Mouse (Mus musculus) midbrain, embryonic 12.5 days (tissue): ENCODE results near the gene Ifit1. TPM values are rescaled to one million over a fixed set of nuclear protein-coding genes. Genes with fewer than 3 reads are reported as not detected.
"Not testable (repeated sequence)": the region's sequence is repeated elsewhere in the genome, so short reads cannot be mapped to it uniquely, and the experiment has no call there.

Experiments
- ATAC-seq: fragments of 200-750 bp; cut with Nextera tagmentation; 2 replicates; pipeline ENCODE4 v1.8.0; 2017; ENCODE audit warnings: low read depth, moderate TSS enrichment, moderate library complexity; ENCODE audit not compliant: low FRiP score
- H3K27ac ChIP-seq: fragments of 300-500 bp; sonication (generic); replicated peaks from 2 replicates; pipeline ENCODE4 v1.5.1; 2016; ENCODE audit warnings: mild to moderate bottlenecking
- H3K27me3 ChIP-seq: fragments of 300-500 bp; sonication (generic); 2 replicates; pipeline ENCODE4 v1.6.1; 2016; ENCODE audit warnings: mild to moderate bottlenecking
- H3K36me3 ChIP-seq: fragments of 300-500 bp; sonication (generic); 2 replicates; pipeline ENCODE4 v1.6.1; 2016
- H3K4me1 ChIP-seq: fragments of 300-500 bp; sonication (generic); 2 replicates; pipeline ENCODE4 v1.6.1; 2016
- H3K4me2 ChIP-seq: fragments of 300-500 bp; sonication (generic); replicated peaks from 2 replicates; pipeline ENCODE4 v1.6.1; 2016; ENCODE audit warnings: mild to moderate bottlenecking, moderate library complexity
- H3K4me3 ChIP-seq: fragments of 300-500 bp; sonication (generic); 2 replicates; pipeline ENCODE4 v1.5.1; 2016; ENCODE audit warnings: mild to moderate bottlenecking
- H3K9ac ChIP-seq: fragments of 300-500 bp; sonication (generic); replicated peaks from 2 replicates; pipeline ENCODE4 v1.6.1; 2016; ENCODE audit warnings: mild to moderate bottlenecking, moderate library complexity
- H3K9me3 ChIP-seq: fragments of 300-500 bp; sonication (generic); 2 replicates; pipeline ENCODE4 v1.6.1; 2016; ENCODE audit warnings: mild to moderate bottlenecking
- WGBS: fragments of 180-500 bp; shearing (Covaris S2); methylation state at CpG from one replicate; pipeline ENCODE4 v1.1.7; 2016; 5-methylcytosine and 5-hydroxymethylcytosine counted together
- polyA plus RNA-seq: library from polyadenylated mRNA; unstranded; fragments of >200 nt; fragmentation: Nextera tagmentation; extraction: Ambion mirVana; gene quantifications from 2 replicates; pipeline ENCODE4 v1.2.1, GENCODE M21; 2016

Ifit1 gene
- polyA plus RNA-seq: 0.26 and 0.30 TPM in 2 replicates

DNA sequence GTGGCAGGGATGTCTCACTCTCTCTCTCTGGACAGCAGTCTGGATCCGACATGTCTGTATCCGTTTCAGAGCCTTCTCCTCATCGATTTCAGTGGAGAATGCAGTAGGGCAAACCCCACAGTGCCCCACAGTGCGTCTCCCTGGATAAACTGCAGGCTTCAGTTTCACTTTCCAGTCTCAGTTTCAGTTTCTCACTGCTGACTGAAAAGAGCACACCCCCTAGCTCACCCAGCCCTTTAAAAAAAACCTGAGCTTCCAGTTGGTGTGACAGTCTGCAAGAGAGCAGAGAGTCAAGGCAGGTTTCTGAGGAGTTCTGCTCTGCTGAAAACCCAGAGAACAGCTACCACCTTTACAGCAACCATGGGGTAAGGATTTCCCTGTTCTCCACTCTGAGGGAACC, at the start of gene Ifit1, which contains the start of gene Ifit1bl2:
Ifit1 (plus strand) TSS at position 249 of the 400 bp plus-strand sequence.
Ifit1bl2 (minus strand) TSS at position 121 of the 400 bp plus-strand sequence.
- no peak within 1 kb of the TSS for H3K9ac ChIP-seq
- no peak within 1 kb of the TSS for H3K27ac ChIP-seq
- 60% methylated on average over 4 of the region's 4 CpGs for WGBS
- H3K36me3 ChIP-seq: no peaks in the 10 kb centered on the region
- H3K9me3 ChIP-seq: no peaks in the 10 kb centered on the region
- H3K4me3 ChIP-seq: no peak within 1 kb of the TSS
- H3K4me1 ChIP-seq: no peaks in the 10 kb centered on the region
- no peak within 1 kb of the TSS for H3K4me2 ChIP-seq
- peaks cover 3% of the 10 kb centered on the region; the same call in 1 of the 2 replicates for H3K27me3 ChIP-seq
- ATAC-seq: no peak

GRCm38 (mm10) chr19:34593456-34593855, 47.2 kb upstream of the Ifit1 start:
- H3K27me3 ChIP-seq: no peaks in the 10 kb centered on the region
- no peak overlapping the region for H3K4me2 ChIP-seq
- H3K4me3 ChIP-seq: no peak overlapping the region
- WGBS: 95% methylated on average over 2 of the region's 2 CpGs
- no peak for ATAC-seq
- no peaks in the 10 kb centered on the region for H3K4me1 ChIP-seq
- no peaks in the 10 kb centered on the region for H3K36me3 ChIP-seq
- no peak overlapping the region for H3K9ac ChIP-seq
- H3K27ac ChIP-seq: no peak overlapping the region
- no peaks in the 10 kb centered on the region for H3K9me3 ChIP-seq

- not testable (repeated sequence) for H3K4me3 ChIP-seq, H3K27me3 ChIP-seq, ATAC-seq, H3K4me2 ChIP-seq, H3K36me3 ChIP-seq, H3K27ac ChIP-seq, H3K9me3 ChIP-seq, H3K4me1 ChIP-seq, H3K9ac ChIP-seq
- 79% methylated on average over 3 of the region's 3 CpGs for WGBS
These were observed 46.1 kb upstream of the Ifit1 start for GRCm38 (mm10) chr19:34594523-34594922.

- ATAC-seq: no peak
- Histone ChIP-seq H3K27ac (no peak overlapping the region), H3K4me2 (no peak overlapping the region), H3K4me1 (no peaks in the 10 kb centered on the region), H3K9ac (no peak overlapping the region), H3K27me3 (no peaks in the 10 kb centered on the region), H3K4me3 (no peak overlapping the region), H3K9me3 (no peaks in the 10 kb centered on the region), H3K36me3 (no peaks in the 10 kb centered on the region)
These were observed 43.9 kb upstream of the Ifit1 start for GRCm38 (mm10) chr19:34596811-34597210.

GRCm38 (mm10) chr19:34598341-34598740, 42.3 kb upstream of the Ifit1 start:
- ATAC-seq: no peak
- Histone ChIP-seq H3K27ac (no peak overlapping the region), H3K9ac (no peak overlapping the region), H3K27me3 (no peaks in the 10 kb centered on the region), H3K4me2 (no peak overlapping the region), H3K4me3 (no peak overlapping the region), H3K4me1 (no peaks in the 10 kb centered on the region), H3K9me3 (no peaks in the 10 kb centered on the region), H3K36me3 (no peaks in the 10 kb centered on the region)
- 85% methylated on average over 2 of the region's 2 CpGs for WGBS

- not testable (repeated sequence) for H3K36me3 ChIP-seq, H3K4me2 ChIP-seq, H3K27ac ChIP-seq, H3K4me3 ChIP-seq, H3K9me3 ChIP-seq, H3K27me3 ChIP-seq, ATAC-seq, H3K4me1 ChIP-seq, H3K9ac ChIP-seq
These were observed 41.4 kb upstream of the Ifit1 start for GRCm38 (mm10) chr19:34599250-34599649.

DNA sequence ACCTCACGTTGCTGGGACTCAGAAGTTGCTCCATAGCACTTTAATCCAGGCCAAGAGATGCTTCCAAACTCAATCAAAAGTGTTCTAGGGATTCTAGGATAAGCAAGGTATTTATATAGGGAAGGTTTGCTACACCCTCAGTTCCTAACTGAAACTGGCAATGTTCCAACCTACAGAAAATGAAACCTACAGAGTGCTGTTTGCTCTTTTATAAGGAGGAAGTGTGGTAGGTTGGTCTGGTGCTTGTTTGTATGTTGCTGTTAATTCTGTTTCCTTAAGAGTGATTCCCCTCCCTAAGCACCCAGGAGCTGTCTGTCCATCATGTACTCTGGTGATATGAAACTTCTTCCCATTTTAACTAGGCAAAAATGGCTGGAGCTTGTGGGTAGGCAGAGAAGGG, 38.8 kb upstream of the Ifit1 start, which contains the start of gene Ifit1bl1:
Ifit1bl1 (minus strand) TSS at position 69 of the 400 bp plus-strand sequence.
- not testable (repeated sequence) for H3K4me1 ChIP-seq, H3K4me3 ChIP-seq, ATAC-seq, H3K4me2 ChIP-seq, H3K27me3 ChIP-seq, H3K27ac ChIP-seq, H3K9ac ChIP-seq, H3K36me3 ChIP-seq, H3K9me3 ChIP-seq
- WGBS: 44% methylated on average over 1 of the region's 1 CpGs

GRCm38 (mm10) chr19:34605472-34605871, 35.2 kb upstream of the Ifit1 start:
- Histone ChIP-seq H3K4me2 (no peak overlapping the region), H3K27me3 (no peaks in the 10 kb centered on the region), H3K36me3 (no peaks in the 10 kb centered on the region), H3K9ac (no peak overlapping the region), H3K27ac (no peak overlapping the region), H3K4me3 (no peak overlapping the region), H3K9me3 (no peaks in the 10 kb centered on the region), H3K4me1 (no peaks in the 10 kb centered on the region)
- 90% methylated on average over 3 of the region's 3 CpGs for WGBS
- ATAC-seq: no peak

- not testable (repeated sequence) for H3K27me3 ChIP-seq, H3K4me2 ChIP-seq, H3K36me3 ChIP-seq, ATAC-seq, H3K9ac ChIP-seq, H3K27ac ChIP-seq, H3K4me1 ChIP-seq, H3K9me3 ChIP-seq, H3K4me3 ChIP-seq
- 56% methylated on average over 4 of the region's 4 CpGs for WGBS
These were observed 33.2 kb upstream of the Ifit1 start, which contains the start of gene Ifit3b for GRCm38 (mm10) chr19:34607237-34608051. Ifit3b (plus strand) TSS chr19:34607970.

GRCm38 (mm10) chr19:34610118-34610517, 30.6 kb upstream of the Ifit1 start:
- H3K36me3 ChIP-seq, H3K27ac ChIP-seq, H3K9me3 ChIP-seq, ATAC-seq, H3K4me2 ChIP-seq, H3K27me3 ChIP-seq, H3K4me1 ChIP-seq, H3K4me3 ChIP-seq, H3K9ac ChIP-seq: not testable (repeated sequence)
- 79% methylated on average over 3 of the region's 3 CpGs for WGBS

DNA sequence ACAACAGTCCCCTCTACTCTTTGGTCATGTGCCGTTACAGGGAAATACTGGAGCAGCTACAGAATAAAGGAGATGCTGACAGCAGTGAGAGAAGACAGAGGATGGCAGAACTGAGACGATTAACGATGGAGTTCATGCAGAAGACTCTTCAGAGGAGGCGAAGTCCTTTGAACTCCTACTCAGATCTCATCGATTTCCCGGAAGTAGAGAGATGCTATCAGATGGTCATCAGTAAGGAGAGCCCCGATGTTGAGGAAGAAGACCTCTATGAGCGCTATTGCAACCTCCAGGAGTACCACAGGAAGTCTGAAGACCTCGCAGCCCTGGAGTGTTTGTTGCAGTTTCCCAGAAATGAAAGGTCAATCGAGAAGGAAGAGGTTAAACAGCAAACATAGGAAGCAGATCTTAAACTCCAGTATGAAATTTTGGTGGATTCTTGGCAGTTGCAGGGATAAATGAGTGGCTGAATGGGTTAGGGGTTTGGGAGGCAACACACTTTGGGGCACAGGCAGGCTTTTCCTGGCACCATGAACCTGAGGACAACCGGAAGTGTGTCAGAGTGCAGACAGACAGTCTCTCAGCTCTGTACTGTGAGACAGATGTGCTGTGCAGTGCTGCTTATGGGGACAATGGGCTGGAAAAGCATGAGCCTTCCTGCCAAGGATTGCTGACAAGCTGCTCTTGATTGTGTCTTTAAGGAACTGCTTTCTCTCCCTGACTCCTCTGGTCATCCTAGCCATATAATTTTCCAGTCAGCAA, 28.2 kb upstream of the Ifit1 start:
- not testable (repeated sequence) for ATAC-seq, H3K9ac ChIP-seq, H3K27ac ChIP-seq, H3K9me3 ChIP-seq, H3K4me1 ChIP-seq, H3K27me3 ChIP-seq, H3K36me3 ChIP-seq, H3K4me3 ChIP-seq, H3K4me2 ChIP-seq
- WGBS: 89% methylated on average over 5 of the region's 11 CpGs

DNA sequence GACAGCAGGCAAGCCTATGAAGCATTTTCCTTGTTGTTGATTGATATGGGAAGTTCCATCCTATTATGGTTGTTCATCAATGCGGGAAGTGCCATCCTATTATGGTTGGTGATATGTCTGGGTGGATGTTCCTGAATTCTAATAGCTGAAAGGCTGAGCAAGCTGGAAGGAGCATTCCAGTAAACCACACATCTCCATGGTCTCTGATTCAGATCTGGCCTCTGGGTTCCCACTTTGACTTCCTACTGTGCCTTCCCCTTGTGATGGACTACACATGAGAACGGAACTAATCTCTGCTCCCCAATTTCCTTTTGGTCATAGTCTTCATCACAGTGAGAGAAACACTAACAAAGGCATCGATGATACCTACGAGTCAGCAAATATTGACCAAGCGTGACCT, 19.8 kb upstream of the Ifit1 start:
- Histone ChIP-seq H3K27me3 (no peaks in the 10 kb centered on the region), H3K4me2 (no peak overlapping the region), H3K4me3 (no peak overlapping the region), H3K27ac (no peak overlapping the region), H3K9ac (no peak overlapping the region), H3K4me1 (no peaks in the 10 kb centered on the region), H3K36me3 (no peaks in the 10 kb centered on the region), H3K9me3 (no peaks in the 10 kb centered on the region)
- no peak for ATAC-seq
- WGBS: 93% methylated on average over 5 of the region's 5 CpGs
